Mouse (Mus musculus) G1E (cell line): ENCODE measurements around the gene Hist2h3c2. TPM values are rescaled to one million over a fixed set of nuclear protein-coding genes. Genes with fewer than 3 reads are reported as not detected.
"Not testable (repeated sequence)": the region's sequence is repeated elsewhere in the genome, so short reads cannot be mapped to it uniquely, and the experiment has no call there.

ENCODE experiments used
- ATAC-seq: 2 replicates; pipeline ENCODE4 v1.8.0; 2016; ENCODE audit warnings: mild to moderate bottlenecking; ENCODE audit not compliant: insufficient number of reproducible peaks, poor library complexity, low FRiP score, severe bottlenecking; ENCODE audit errors: extremely low read depth
- DNase-seq: peaks from one replicate; pipeline ENCODE4 v3.0.0; 2012; ENCODE audit warnings: low spot score
- H3K27me3 ChIP-seq: 2 replicates; pipeline ENCODE4 v1.6.1; 2012; ENCODE audit warnings: mild to moderate bottlenecking, low read length, inconsistent platforms; ENCODE audit not compliant: insufficient read depth
- H3K36me3 ChIP-seq: replicated peaks from 2 replicates; pipeline ENCODE3; 2012; ENCODE audit warnings: mild to moderate bottlenecking, inconsistent platforms
- H3K4me1 ChIP-seq: 2 replicates; pipeline ENCODE4 v1.6.1; 2012; ENCODE audit warnings: low read depth, low read length, inconsistent platforms, mixed read lengths; ENCODE audit not compliant: insufficient read depth
- H3K4me3 ChIP-seq: 2 replicates; pipeline ENCODE4 v1.5.1; 2012; ENCODE audit warnings: low read depth, mild to moderate bottlenecking, inconsistent platforms, low read length, moderate library complexity, mixed read lengths
- H3K9me3 ChIP-seq: replicated peaks from 2 replicates; pipeline ENCODE4 v1.6.1; 2012; ENCODE audit warnings: inconsistent platforms
- CTCF ChIP-seq: IDR thresholded peaks from 2 replicates; pipeline ENCODE4 v1.5.1; 2012; ENCODE audit warnings: low read depth, low read length, inconsistent platforms, mixed read lengths
- GATA1 ChIP-seq: IDR thresholded peaks from 2 replicates; pipeline ENCODE4 v1.6.1; 2012; ENCODE audit warnings: borderline replicate concordance, low read length, inconsistent platforms, mixed read lengths
- GATA2 ChIP-seq: IDR thresholded peaks from 2 replicates; pipeline ENCODE4 v1.6.1; 2012; ENCODE audit warnings: low read depth, low read length, inconsistent platforms, borderline replicate concordance
- POLR2AphosphoS5 ChIP-seq: IDR thresholded peaks from 2 replicates; pipeline ENCODE4 v1.6.1; 2012; ENCODE audit warnings: low read depth, low read length, inconsistent platforms; ENCODE audit not compliant: insufficient replicate concordance
- TAL1 ChIP-seq: conservative IDR thresholded peaks from 2 replicates; pipeline ENCODE4 v1.6.1; 2012; ENCODE audit warnings: low read depth, low read length, inconsistent platforms, mixed read lengths
- polyA plus RNA-seq: library from polyadenylated mRNA; stranded (reverse); fragments of >175 nt; gene quantifications from 2 replicates; pipeline ENCODE4 v1.2.3, GENCODE M21; 2012
- total RNA-seq, 2 experiments: library from RNA; stranded (forward) in 1 of 2; stranded (reverse) in 1 of 2; fragments of 200-1000 nt in 1 of 2; fragments of >200 nt in 1 of 2; fragmentation: Nextera tagmentation in 1 of 2; gene quantifications; 2 replicates each; pipeline ENCODE4 v1.2.3; 2014 to 2017

The Hist2h3c2 gene
- total RNA-seq (2014; fragmentation: Nextera tagmentation) (847 and 1,420 TPM in 2 replicates), total RNA-seq (2017) (558 and 938 TPM in 2 replicates), polyA plus RNA-seq (27.5 and 91.2 TPM in 2 replicates)

GRCm38 (mm10) chr3:96238954-96239793, at the start of gene Hist2h3c2:
Gene Hist2h3c2 (minus strand): TSS chr3:96239127.
- ATAC-seq: peak; percentile 77
- not testable (repeated sequence) for H3K27me3 ChIP-seq, H3K36me3 ChIP-seq, H3K9me3 ChIP-seq, DNase-seq
- Histone ChIP-seq H3K4me1 (peaks cover 29% of the 10 kb centered on the region), H3K4me3 (peak within 1 kb of the TSS; percentile 67)
- peak; percentile 81; the same call in 1 of the 2 replicates for TF ChIP-seq POLR2AphosphoS5

GRCm38 (mm10) chr3:96287334-96287733, 48.4 kb upstream of the Hist2h3c2 start:
- not testable (repeated sequence) for H3K36me3 ChIP-seq, H3K9me3 ChIP-seq, ATAC-seq, H3K4me3 ChIP-seq, DNase-seq, H3K4me1 ChIP-seq
- TF ChIP-seq CTCF: peak; percentile 44; the same call in 1 of the 2 replicates
- H3K27me3 ChIP-seq: peaks cover 18% of the 10 kb centered on the region

GRCm38 (mm10) chr3:96284457-96284856, 45.5 kb upstream of the Hist2h3c2 start:
- ATAC-seq (no peak), DNase-seq (no peak)
- Histone ChIP-seq H3K36me3 (no peaks in the 10 kb centered on the region), H3K4me3 (no peak overlapping the region), H3K9me3 (peaks cover 4% of the 10 kb centered on the region; the same call in 1 of the 2 replicates), H3K4me1 (no peaks in the 10 kb centered on the region; the same call in 1 of the 2 replicates), H3K27me3 (peaks cover 24% of the 10 kb centered on the region)
- TF ChIP-seq TAL1: no peak
- no peak for TF ChIP-seq POLR2AphosphoS5
- TF ChIP-seq GATA2: no peak
- no peak for TF ChIP-seq GATA1
- TF ChIP-seq CTCF: no peak

DNA sequence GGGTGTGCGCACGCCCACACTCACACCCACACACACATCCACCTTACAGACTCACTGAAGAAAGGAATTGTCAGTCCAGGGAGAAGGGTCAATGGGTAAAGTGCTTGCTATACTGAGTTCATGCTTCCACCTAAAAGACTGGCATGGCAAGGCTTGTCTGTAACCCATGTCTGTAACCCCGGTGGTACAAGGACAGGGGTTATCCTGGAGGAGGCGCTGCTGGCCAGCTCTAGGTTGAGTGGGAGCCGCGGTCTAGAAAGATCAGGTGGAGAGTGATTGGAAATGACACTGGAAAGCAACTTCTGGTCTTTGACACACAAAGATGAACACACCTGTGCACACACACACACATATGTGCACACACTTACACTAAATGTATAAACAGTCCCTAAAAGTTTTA, 41.7 kb upstream of the Hist2h3c2 start:
- peaks cover 22% of the 10 kb centered on the region for H3K4me1 ChIP-seq
- H3K9me3 ChIP-seq: no peaks in the 10 kb centered on the region
- H3K4me3 ChIP-seq: no peak overlapping the region
- no peaks in the 10 kb centered on the region for H3K36me3 ChIP-seq
- TF ChIP-seq POLR2AphosphoS5 (no peak), GATA1 (no peak), CTCF (no peak), TAL1 (no peak), GATA2 (no peak)
- DNase-seq (no peak), ATAC-seq (no peak)
- peaks cover 20% of the 10 kb centered on the region for H3K27me3 ChIP-seq

DNA sequence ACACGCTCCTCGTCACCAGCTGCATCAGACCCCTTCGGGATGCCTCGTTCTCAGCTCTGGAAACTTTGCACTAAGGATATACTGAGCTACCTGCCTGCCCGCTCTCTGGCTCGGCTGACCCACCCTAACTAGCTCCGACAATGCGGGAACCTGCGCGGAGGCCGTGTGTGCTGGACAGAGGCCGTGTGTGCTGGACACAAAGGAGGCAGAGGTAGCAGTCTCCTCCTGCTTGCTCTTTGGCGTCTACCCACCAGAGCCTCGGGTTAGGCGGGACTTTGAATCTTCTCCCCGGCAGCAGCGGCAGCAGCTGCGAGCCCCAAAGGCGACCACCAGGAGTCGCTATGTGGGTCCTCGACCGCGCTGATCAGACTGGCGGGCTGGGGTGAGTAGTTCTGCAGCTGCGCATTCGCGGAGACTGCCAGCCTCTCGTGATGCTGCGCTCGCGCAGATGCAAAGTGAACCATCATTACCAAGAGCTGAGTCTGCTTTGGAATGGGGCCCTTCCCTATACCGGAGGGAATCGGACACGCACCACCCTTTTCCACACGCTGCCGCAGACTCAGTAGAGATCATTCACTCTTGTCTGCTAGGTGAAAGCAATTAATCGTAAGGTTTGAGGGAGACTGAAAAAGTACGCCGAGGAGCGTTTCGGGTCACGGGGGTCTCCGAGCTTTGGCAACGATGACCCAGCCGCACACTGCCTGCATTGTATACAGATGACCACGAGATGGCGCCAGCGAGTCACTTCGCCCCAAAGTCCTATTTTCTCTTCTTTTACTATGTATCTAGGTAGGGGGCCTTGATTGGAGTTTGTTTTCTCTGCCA, 39.1 kb upstream of the Hist2h3c2 start:
- Histone ChIP-seq H3K9me3 (no peaks in the 10 kb centered on the region), H3K4me1 (peaks cover 34% of the 10 kb centered on the region), H3K4me3 (peak overlapping the region; percentile 71), H3K27me3 (peaks cover 8% of the 10 kb centered on the region; the same call in 1 of the 2 replicates), H3K36me3 (no peaks in the 10 kb centered on the region)
- peak; percentile 74; the same call in 1 of the 2 replicates for TF ChIP-seq CTCF
- no peak for TF ChIP-seq GATA1
- ATAC-seq (peak; percentile 66), DNase-seq (peak; percentile 85)

DNA sequence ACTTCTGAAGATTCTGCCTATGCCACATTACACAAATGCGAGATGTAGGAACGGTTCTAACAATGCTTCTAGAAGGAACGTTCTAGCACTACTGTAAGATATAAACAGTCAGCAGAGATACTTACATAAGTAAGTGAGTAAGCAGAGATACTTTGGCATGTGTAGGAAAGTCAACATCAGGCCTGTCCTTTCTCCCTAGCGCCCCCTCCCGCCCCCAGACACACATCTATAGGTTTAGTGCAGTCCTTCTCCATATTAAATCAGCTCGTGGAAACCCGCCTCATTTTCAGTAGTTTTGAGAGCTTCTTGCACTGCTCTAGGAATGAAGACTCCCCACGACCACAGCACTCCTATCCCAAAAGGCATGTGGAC, 38.5 kb upstream of the Hist2h3c2 start:
- Histone ChIP-seq H3K36me3 (no peaks in the 10 kb centered on the region), H3K4me3 (peak overlapping the region; percentile 71), H3K9me3 (no peaks in the 10 kb centered on the region), H3K4me1 (peaks cover 34% of the 10 kb centered on the region), H3K27me3 (peaks cover 6% of the 10 kb centered on the region; the same call in 1 of the 2 replicates)
- ATAC-seq: no peak
- no peak for TF ChIP-seq TAL1
- DNase-seq: peak; percentile 28
